Mouse (Mus musculus) CD4-positive, CD25-positive, alpha-beta regulatory T cell, adult 2 months (primary cell): ENCODE data around the gene Gm21988.

Experiments used
- DNase-seq: peaks from one replicate; pipeline ENCODE4 v3.0.0-alpha.2; 2012; ENCODE audit warnings: low read depth, low spot score

Gm21988 gene

GRCm38 (mm10) chr11:70239541-70240279 lies at the start of gene Gm21988, which contains the start of gene Rnasek:
Gene Gm21988, minus strand, starts transcription at chr11:70239830.
Gene Rnasek, minus strand, starts transcription at chr11:70239842.
- DNase-seq: peak; percentile 88

- DNase-seq: no peak
Observed at GRCm38 (mm10) chr11:70289236-70289635, 49.6 kb upstream of the Gm21988 start.

DNA sequence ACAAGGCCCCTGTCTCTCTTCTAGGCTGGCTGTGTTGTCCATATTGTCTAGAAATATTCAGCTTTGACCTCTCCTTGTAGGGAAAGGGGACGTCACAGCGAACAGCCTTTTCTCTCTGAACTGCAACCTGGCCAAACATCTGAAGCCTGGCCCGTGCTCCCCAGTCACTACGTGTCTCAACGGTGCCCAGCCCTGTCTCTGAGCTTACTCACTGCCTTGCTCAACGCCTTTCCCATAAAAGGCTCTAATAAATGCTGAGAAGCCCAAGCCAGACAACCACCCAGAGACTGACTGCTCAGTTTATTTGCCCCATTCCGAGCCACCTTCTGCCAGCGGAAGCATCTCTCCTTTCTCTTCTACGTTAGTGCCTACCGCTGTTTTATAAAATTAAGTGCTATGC lies 48.5 kb upstream of the Gm21988 start:
- DNase-seq: no peak

GRCm38 (mm10) chr11:70285686-70286085 lies 46.1 kb upstream of the Gm21988 start:
- no peak for DNase-seq

DNA sequence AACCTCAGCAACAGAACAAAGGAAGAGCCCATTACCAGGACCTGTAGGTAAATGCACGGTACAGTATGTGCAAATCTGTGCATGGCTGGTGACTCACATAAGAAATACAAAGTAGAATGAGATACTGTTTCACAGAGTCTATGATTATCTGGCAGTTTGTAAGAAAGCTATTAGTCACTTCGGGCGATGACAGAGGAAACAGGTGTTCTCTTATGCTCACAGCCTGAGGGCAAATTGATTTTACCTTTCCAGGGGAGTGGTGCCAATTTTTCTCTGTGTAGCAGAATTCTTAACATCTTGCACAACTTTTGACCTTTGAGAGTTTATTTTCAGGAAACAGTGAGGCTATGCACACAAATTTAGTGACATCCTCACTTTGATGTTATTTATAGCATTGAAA lies 45.1 kb upstream of the Gm21988 start:
- DNase-seq: no peak

DNA sequence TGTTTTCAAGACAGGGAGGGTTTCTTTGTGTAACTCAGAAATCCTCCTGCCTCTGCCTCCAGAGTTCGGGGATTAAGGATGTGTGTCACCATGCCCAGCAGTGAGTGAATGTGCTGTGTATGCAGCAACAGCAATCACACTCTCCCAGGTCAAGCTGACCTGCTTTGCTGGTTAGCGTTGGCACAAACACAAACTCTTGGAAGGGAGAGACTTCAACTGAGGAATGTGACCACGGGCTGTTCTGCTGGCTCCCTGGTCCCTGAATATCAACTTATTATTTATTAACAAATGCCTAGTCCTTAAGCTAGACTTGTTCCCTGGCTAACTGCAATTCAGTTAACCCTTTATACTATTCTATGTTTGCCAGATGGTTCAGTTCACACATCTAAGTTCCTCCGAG lies 44.0 kb upstream of the Gm21988 start:
- no peak for DNase-seq

GRCm38 (mm10) chr11:70280441-70280840 lies 40.8 kb upstream of the Gm21988 start:
- peak; percentile 72 for DNase-seq

DNA sequence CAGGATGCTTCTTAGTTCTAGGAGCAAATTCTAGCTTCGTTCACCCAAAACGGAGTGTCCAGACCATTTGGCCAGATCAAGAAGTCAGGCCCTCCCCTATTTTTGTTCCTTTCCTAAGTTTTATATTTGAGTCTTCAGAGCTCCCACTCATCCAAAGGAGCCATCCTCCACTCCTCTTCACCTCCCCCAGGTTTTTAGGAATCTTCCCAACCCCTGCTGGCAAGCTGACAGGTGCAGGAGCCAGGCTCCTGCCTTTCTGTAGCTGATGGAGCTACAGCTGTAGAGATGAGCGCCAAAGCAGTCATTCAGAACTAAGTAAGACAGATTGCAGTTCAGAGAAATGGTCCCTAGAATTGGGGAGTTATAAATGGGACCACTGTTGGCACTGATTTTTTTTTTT lies 39.3 kb upstream of the Gm21988 start:
- no peak for DNase-seq

DNA sequence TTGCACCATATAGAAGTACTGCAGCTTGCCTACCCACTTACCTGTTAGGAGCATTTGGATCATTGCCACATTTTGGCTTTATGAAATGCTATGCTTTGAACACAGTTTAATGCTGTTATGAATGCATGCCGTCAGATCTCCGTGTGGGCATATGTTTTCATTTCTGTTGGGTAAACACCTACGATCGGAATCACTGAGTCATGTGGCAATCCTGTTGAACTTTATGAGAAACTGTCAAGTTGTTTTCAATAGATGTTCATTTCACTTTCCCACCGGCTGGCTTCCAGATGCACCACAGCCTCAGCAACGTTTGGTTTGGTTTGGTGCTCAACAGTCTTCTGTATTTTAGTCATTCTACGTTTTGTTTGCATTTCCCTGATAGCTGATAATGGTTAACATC lies 32.0 kb upstream of the Gm21988 start:
- DNase-seq: peak; percentile 47

DNA sequence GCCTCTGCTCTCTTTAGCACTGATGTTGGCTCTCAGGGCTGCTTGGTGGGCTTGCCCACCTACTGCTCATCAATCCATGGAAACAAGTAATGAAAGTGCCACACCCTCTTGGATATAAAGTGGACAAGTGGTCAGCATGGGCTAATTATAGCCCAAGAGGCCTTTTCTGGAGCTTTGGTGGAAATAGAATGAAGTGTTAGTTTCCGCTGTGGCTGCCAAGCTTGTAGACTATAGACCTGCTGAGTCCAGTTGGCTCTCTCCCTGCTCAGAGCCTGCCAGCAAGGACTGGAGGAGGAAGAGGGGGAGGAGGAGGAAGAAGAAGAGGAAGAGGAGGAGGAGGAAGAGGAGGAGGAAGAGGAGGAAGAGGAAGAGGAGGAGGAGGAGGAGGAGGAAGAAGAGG lies 26.8 kb upstream of the Gm21988 start:
- no peak for DNase-seq

DNA sequence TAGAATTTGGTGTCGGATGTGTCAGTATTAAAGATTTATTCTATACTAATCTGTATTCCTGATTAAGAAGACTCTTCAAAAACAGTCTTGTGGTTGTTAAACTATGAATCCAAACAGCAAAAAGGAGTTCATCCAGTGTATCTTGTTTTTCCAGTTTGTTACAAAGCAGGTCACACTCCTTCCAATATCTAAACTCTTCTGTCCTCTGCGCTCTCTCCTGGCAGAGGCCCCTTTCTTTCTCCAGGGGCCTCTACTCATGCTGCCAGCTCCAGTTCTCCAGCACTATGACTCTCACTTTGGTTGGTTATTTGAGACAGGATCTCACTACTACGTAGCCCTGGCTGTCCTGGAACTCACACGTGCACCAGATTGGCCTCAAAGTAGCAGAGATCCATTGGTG lies 26.2 kb upstream of the Gm21988 start:
- DNase-seq: no peak

DNA sequence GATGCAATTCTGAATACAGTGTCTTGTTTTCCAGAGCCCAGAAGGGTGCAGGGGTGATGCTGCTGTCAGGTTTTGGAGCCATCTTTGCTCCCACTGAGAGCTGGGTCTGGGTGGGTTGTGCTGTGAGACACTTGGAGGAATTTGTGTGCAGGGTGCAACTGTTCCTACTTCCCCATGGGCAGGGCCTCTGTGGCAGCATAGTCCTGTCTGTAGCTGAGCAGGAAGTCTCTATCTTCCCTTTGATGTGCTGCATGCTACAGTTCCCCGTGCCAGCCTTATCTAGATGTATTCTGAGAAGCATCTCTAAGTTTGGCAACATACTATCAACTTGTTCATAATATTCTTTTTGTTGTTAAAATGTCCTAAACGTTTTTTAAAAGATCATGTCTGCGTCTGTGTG lies 25.6 kb upstream of the Gm21988 start:
- peak; percentile 69 for DNase-seq

DNA sequence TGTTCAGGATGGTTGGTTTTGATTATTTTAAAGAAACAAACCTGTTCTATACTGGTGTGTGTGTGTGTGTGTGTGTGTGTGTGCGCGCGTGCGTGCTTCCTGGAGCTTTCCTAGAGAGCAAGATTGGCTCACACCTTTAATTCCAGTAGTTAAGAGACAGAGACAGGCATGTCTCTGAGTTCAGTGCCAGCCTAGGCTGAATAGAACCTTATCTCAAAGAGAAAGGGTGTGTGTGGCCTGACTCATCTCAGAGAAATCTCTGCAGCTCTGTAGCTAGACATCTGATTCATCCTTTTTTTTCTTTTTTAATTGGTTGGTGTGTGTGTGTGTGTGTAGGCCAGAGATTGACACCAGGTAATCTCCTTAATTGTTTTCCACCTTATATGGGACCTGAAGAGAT lies 19.4 kb upstream of the Gm21988 start:
- no peak for DNase-seq

DNA sequence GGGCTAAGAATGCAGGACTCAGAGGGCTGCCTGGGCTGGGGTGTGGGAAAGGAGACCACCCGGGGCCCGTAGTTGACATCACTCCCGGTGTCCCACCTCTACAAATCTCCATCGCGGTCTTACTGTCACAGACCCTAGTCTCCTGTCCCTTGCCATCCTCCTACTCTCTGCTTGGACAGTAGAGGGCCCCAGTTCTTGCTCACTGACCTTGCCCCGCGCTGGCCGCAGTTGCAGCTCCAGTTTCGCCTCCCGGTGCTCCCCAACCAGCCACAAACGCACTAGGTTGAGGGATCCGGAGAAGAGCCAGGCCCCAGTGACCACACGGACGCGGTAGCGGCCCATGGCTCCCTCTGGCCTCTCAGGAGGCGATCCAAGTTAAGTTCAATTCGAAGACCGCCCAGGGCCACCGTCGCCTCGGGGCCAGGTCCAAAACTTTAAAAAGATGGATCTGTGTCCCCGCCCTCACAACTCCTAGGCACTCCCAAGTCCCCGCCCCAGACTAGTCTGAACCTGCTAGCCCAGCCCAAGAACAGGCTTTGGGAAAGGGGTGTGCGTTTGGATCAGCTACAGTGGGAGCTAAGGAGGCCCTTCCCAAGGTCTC lies 15.4 kb upstream of the Gm21988 start, which contains the start of gene Alox12:
Alox12 (minus strand) TSS at position 423 of the 601 bp plus-strand sequence.
- peak; percentile 22 for DNase-seq

GRCm38 (mm10) chr11:70254337-70254736 lies 14.7 kb upstream of the Gm21988 start:
- DNase-seq: peak; percentile 31

- DNase-seq: no peak
Observed at GRCm38 (mm10) chr11:70251853-70252252, 12.2 kb upstream of the Gm21988 start.

DNA sequence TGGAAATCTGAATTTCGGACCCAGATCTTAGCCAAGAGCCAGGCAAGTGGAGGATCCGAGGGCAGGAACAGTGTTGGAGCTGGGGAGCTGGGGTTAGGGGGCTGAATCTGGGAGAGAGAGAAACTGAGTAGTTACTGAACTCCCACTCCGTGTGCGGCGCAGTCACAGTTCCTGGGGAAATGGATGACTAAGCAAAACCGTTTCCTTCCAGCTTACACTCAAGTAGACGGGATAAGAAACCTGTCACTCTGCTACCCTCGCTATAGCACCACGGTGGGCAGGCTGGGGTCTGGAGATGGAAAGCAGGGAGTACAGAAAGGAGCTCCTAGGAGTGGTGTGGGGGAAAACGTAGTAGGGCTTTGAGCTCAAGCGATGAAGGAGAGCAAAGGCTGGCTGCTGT lies 10.5 kb upstream of the Gm21988 start:
- DNase-seq: no peak

DNA sequence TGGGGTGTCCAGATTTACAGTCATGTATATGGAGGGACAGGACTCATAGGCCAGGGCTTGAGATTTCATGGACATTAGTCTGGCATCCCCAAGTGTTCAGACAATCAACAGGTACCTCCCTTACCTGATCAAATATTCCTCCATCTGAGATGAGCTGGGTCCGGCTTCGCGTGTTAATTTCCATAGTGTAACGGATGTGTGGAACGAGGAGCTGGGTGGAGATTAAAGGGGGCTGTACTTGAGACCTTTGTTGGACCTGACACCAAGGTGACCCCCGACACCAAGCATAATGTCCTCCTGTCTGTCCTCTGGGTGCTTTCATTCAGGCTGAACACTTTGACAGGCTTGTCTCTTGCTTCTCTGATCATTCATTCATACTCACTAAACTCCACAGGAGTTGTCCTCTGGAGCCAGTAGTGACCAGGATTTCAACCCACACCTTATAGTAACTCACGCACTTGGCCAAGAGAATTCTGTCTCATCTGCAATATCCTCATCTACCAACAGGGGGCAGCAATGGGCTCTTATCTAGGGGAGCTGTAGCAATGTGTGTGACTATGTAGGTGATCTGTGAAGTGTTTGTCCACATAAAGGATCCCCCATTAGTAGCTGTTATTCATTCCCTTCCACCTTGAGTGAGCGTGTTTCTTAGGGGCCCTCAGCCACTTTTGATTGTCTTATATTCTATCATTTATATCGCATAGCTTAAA lies 7.7 kb upstream of the Gm21988 start:
- DNase-seq: peak; percentile 86

DNA sequence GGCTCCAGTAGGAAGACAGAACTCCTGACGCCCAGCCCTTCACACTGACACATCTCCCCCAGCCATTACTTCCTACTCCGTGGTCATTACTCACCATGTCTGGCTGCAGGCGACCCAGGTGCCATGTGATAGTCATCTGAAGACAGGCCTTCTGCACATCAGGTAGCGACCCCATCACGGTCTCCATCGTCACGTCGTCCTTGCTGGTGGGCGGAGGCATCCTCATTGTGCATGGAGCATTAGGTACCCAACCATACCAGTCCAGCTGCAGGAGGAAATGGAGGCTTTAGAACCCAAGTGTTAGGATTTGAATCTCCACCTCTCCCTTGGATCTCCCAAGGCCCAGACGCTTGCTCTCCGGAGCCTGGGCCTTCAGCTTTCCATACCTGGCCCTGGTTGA lies 3.0 kb upstream of the Gm21988 start:
- no peak for DNase-seq

DNA sequence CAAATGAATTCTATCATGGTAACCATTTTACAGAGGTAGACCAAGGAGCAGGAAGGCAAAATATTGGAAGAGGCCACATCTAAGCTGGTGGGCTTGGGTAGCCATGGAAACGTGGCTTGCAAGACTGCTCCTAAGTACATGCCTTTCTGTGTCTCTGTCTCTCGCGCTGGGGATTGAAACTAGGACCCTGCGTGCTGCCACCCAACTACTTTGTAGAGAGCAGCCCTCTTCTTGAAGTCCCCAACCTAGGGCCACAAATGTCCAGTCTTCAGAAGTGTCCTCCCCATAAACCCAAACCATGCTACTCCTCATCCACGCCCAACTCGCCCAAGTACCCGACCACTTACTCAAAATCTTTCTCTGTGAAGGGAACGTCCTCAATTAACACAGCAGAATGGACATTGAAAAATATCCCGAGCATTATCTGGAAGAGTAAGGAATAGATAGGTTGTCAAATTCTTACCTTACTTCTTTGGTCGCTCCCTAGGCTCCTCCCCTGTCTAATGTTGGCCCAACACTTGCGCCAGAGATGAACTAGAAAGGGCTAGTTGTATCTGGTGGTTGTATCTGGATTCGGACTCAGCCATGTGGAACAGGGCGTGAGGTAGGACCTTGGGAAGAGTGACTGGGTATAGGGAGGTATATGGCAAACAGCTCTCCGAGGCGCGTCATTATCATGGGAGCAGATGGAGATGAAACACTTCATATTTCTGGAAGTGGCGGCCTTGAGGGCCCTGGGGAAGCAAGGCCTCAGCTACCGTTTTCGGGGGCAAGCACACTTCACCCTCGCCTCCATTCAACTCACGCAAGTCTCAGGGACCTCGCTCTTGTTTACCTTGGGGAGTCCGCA lies 814 bp downstream of the Gm21988 start:
- DNase-seq: no peak

- DNase-seq: peak; percentile 97
Observed at GRCm38 (mm10) chr11:70237457-70238167, 2.0 kb downstream of the Gm21988 start, which contains the start of gene 0610010K14Rik. Gene 0610010K14Rik, minus strand, starts transcription at chr11:70237914.
